Mouse (Mus musculus) forebrain, embryonic 14.5 days (tissue): Measurements from ENCODE around the gene Trpm7. TPM values are rescaled to one million over a fixed set of nuclear protein-coding genes. Genes with fewer than 3 reads are reported as not detected.

Experiments used
- ATAC-seq: fragments of 200-750 bp; cut with Nextera tagmentation; 2 replicates; pipeline ENCODE4 v1.8.0; 2017; ENCODE audit warnings: mild to moderate bottlenecking, moderate library complexity
- DNase-seq: peaks from one replicate; pipeline ENCODE4 v3.0.0-alpha.2; 2015; ENCODE audit warnings: low spot score
- H3K27ac ChIP-seq: fragments of 300-500 bp; sonication (generic); 2 replicates; pipeline ENCODE4 v1.5.1; 2014; ENCODE audit warnings: low read depth, mild to moderate bottlenecking, control low read depth, low read length, moderate library complexity
- H3K27me3 ChIP-seq: fragments of 300-500 bp; sonication (generic); replicated peaks from 2 replicates; pipeline ENCODE4 v1.6.1; 2014; ENCODE audit warnings: low read length, control low read depth, mixed read lengths; ENCODE audit not compliant: control insufficient read depth, insufficient read depth
- H3K36me3 ChIP-seq: fragments of 300-500 bp; sonication (generic); 2 replicates; pipeline ENCODE4 v1.6.1; 2014; ENCODE audit warnings: low read length, control low read depth; ENCODE audit not compliant: control insufficient read depth, insufficient read depth
- H3K4me1 ChIP-seq: fragments of 300-500 bp; sonication (generic); 2 replicates; pipeline ENCODE4 v1.6.1; 2014; ENCODE audit warnings: antibody characterized with exemption, low read length, control low read depth; ENCODE audit not compliant: control insufficient read depth, insufficient read depth
- H3K4me2 ChIP-seq: fragments of 300-500 bp; sonication (generic); 2 replicates; pipeline ENCODE4 v1.6.1; 2014; ENCODE audit warnings: mild to moderate bottlenecking, control low read depth, low read length
- H3K4me3 ChIP-seq: fragments of 300-500 bp; sonication (generic); 2 replicates; pipeline ENCODE4 v1.5.1; 2014; ENCODE audit warnings: low read depth, low read length, control low read depth
- H3K9ac ChIP-seq: fragments of 300-500 bp; sonication (generic); 2 replicates; pipeline ENCODE4 v1.6.1; 2014; ENCODE audit warnings: mild to moderate bottlenecking, low read length, control low read depth, moderate library complexity
- H3K9me3 ChIP-seq: fragments of 300-500 bp; sonication (generic); replicated peaks from 2 replicates; pipeline ENCODE4 v1.6.1; 2016; ENCODE audit warnings: low read length, control low read depth, mixed read lengths; ENCODE audit not compliant: control insufficient read depth
- WGBS: fragments of 180-500 bp; shearing (Covaris S2); extraction: QIAGEN DNeasy Blood & Tissue Kit; methylation state at CpG from one replicate; pipeline ENCODE4 v1.1.7; 2014; 5-methylcytosine and 5-hydroxymethylcytosine counted together
- polyA plus RNA-seq: library from polyadenylated mRNA; unstranded; fragments of >200 nt; fragmentation: Nextera tagmentation; extraction: Ambion mirVana; gene quantifications from 2 replicates; pipeline ENCODE4 v1.2.1, GENCODE M21; 2014

The Trpm7 gene
- polyA plus RNA-seq, 1 experiment from 2014 or later = 26.4 TPM

DNA sequence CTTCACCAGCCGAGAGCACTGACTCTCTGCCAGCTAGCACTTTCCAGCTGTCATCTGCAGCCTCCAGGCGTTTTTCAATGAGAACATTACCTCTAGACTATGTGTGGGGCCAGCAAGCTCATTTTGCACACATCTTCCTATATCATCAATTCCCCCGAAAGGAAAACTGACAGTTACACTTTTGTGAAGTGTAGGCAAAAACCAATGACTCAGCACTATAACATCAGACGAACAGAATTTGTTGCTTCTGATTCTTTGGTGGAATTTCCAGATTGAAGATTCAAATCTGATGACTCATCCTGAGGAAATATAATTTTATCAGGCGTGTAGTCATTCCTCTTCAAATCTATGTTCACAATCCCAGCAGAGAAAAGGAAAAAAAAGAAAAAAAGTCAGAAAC is 83.4 kb downstream of the Trpm7 start:
- ATAC-seq (no peak), DNase-seq (no peak)
- no peaks in the 10 kb centered on the region for H3K9me3 ChIP-seq
- H3K4me1 ChIP-seq = no peaks in the 10 kb centered on the region
- peaks cover 63% of the 10 kb centered on the region for H3K36me3 ChIP-seq
- WGBS = 85% methylated on average over 5 of the region's 5 CpGs
- H3K4me2 ChIP-seq = no peak overlapping the region
- H3K4me3 ChIP-seq = no peak overlapping the region
- H3K27ac ChIP-seq = no peak overlapping the region
- H3K27me3 ChIP-seq = no peaks in the 10 kb centered on the region
- no peak overlapping the region for H3K9ac ChIP-seq

GRCm38 (mm10) chr2:126787721-126788342 is 88.2 kb downstream of the Trpm7 start:
- Histone ChIP-seq H3K36me3 (peaks cover 27% of the 10 kb centered on the region), H3K4me2 (no peak overlapping the region), H3K4me1 (no peaks in the 10 kb centered on the region), H3K9me3 (no peaks in the 10 kb centered on the region), H3K9ac (no peak overlapping the region), H3K27ac (no peak overlapping the region), H3K4me3 (no peak overlapping the region), H3K27me3 (no peaks in the 10 kb centered on the region)
- DNase-seq (peak; percentile 10), ATAC-seq (no peak)
- 42% methylated on average over 9 of the region's 9 CpGs for WGBS

- Histone ChIP-seq H3K4me3 (no peak within 1 kb of the TSS), H3K9ac (no peak within 1 kb of the TSS), H3K4me2 (no peak within 1 kb of the TSS), H3K36me3 (no peaks in the 10 kb centered on the region), H3K27ac (no peak within 1 kb of the TSS), H3K27me3 (no peaks in the 10 kb centered on the region), H3K4me1 (no peaks in the 10 kb centered on the region), H3K9me3 (no peaks in the 10 kb centered on the region)
- DNase-seq (no peak), ATAC-seq (no peak)
- WGBS = 64% methylated on average over 4 of the region's 4 CpGs
Observed at GRCm38 (mm10) chr2:126783370-126783769, 92.7 kb downstream of the Trpm7 start, which contains the start of gene Usp50. TSS of gene Usp50 (minus strand) at chr2:126783470.

DNA sequence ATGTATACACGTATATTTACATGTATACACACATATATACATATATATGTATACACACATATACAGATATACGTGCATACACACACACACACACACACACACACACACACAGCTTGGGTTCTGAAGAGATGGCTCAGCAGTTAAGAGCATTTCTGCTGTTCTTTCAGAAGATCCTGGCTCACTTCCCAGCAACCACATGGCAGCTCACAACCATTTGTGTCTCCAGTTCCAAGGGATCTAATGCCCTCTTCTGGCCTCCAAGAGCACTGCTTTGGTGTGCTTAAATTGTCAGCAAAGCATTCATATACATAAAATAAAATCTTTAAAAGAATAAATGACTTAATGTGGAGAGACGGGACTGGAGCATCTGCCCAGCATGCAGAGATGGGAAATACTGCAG is 93.6 kb downstream of the Trpm7 start:
- no peaks in the 10 kb centered on the region for H3K9me3 ChIP-seq
- H3K9ac ChIP-seq = no peak overlapping the region
- 71% methylated on average over 3 of the region's 3 CpGs for WGBS
- no peaks in the 10 kb centered on the region for H3K27me3 ChIP-seq
- no peaks in the 10 kb centered on the region for H3K4me1 ChIP-seq
- no peak overlapping the region for H3K4me3 ChIP-seq
- no peak overlapping the region for H3K27ac ChIP-seq
- ATAC-seq (peak; percentile 81), DNase-seq (peak; percentile 94)
- H3K36me3 ChIP-seq = no peaks in the 10 kb centered on the region
- no peak overlapping the region for H3K4me2 ChIP-seq

- ATAC-seq (no peak), DNase-seq (no peak)
- Histone ChIP-seq H3K9me3 (no peaks in the 10 kb centered on the region), H3K4me2 (no peak overlapping the region), H3K27ac (no peak overlapping the region), H3K9ac (no peak overlapping the region), H3K36me3 (no peaks in the 10 kb centered on the region), H3K27me3 (no peaks in the 10 kb centered on the region), H3K4me3 (no peak overlapping the region), H3K4me1 (no peaks in the 10 kb centered on the region)
- WGBS = 97% methylated on average over 1 of the region's 1 CpGs
Observed at GRCm38 (mm10) chr2:126781478-126781877, 94.6 kb downstream of the Trpm7 start.

- Histone ChIP-seq H3K27me3 (no peaks in the 10 kb centered on the region), H3K4me3 (no peak overlapping the region), H3K27ac (no peak overlapping the region), H3K4me1 (no peaks in the 10 kb centered on the region), H3K9ac (no peak overlapping the region), H3K36me3 (no peaks in the 10 kb centered on the region), H3K9me3 (no peaks in the 10 kb centered on the region), H3K4me2 (no peak overlapping the region)
- 91% methylated on average over 10 of the region's 10 CpGs for WGBS
- DNase-seq (no peak), ATAC-seq (no peak)
Observed at GRCm38 (mm10) chr2:126780286-126780685, 95.7 kb downstream of the Trpm7 start.

DNA sequence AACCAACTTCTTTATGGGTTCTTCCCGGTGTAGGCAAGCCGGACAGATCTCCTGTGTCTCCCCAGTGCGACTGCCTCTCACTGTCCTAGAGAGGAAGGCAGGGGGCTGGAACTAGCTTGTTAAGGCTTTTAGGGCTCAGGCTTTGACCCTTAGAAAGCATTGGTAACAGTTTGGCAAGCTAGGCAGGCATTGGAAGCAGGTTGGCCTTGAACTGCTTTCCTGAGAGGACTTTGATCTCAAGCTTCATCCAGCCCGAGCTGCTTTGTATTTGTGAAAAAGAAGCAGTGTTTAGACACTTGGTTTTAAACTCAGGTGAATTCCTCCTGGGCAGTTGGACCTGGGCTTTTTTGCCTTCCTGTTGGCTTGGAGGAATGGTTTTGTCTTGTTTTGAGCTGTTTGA is 97.2 kb downstream of the Trpm7 start:
- H3K4me3 ChIP-seq = no peak overlapping the region

DNA sequence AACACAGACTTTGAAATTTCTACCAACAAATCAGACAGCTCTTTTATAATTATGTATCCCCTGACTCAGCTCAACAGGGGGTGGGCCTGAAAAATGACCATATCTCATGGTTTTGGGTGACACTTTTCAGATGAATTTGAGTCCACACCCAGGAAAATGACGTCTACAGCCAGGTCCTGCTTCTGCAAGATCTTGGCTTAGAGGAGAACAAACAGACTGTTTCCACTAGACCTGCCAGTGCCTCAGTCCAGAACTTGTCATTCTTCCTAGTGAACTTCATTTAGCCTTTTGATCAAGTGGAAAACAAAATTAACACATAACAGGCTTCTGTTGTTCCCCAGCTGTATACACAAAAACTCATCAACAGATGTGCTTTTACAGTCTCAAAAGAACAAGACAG is 99.6 kb downstream of the Trpm7 start:
- H3K4me1 ChIP-seq = no peaks in the 10 kb centered on the region
- DNase-seq (no peak), ATAC-seq (no peak)
- no peak overlapping the region for H3K4me3 ChIP-seq
- 55% methylated on average over 1 of the region's 1 CpGs for WGBS
- H3K9me3 ChIP-seq = no peaks in the 10 kb centered on the region
- H3K36me3 ChIP-seq = no peaks in the 10 kb centered on the region
- no peak overlapping the region for H3K9ac ChIP-seq
- H3K4me2 ChIP-seq = no peak overlapping the region
- H3K27me3 ChIP-seq = no peaks in the 10 kb centered on the region
- H3K27ac ChIP-seq = no peak overlapping the region

More for the DNA sequence above, 97.2 kb downstream of the Trpm7 start:
- Histone ChIP-seq H3K4me1 (no peaks in the 10 kb centered on the region), H3K36me3 (no peaks in the 10 kb centered on the region), H3K4me2 (no peak overlapping the region), H3K27ac (no peak overlapping the region), H3K9me3 (no peaks in the 10 kb centered on the region), H3K27me3 (no peaks in the 10 kb centered on the region), H3K9ac (no peak overlapping the region)
- ATAC-seq (no peak), DNase-seq (no peak)
- 87% methylated on average over 4 of the region's 4 CpGs for WGBS

DNA sequence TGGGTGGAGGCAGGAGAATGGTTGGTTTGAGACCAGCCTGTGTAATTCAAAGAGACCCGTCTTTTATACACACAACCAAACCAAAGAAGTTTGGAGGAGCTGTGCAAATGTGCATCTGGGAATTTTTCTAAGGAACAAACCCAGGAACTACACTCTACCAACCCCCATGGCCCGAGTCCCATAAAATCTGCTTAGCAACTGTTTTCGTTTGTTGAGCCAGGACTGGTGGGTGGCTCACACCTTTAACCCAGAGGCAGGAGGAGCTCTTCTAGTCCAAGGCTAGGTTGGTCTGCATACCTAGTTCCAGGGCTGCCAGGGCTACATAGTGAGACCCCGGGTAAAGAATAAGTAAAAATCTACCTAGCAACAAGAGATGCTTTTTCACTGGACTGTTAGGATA is 100.1 kb downstream of the Trpm7 start:
- no peaks in the 10 kb centered on the region for H3K9me3 ChIP-seq
- no peaks in the 10 kb centered on the region for H3K27me3 ChIP-seq
- H3K36me3 ChIP-seq = no peaks in the 10 kb centered on the region
- no peak overlapping the region for H3K4me2 ChIP-seq
- H3K9ac ChIP-seq = no peak overlapping the region
- ATAC-seq (no peak), DNase-seq (no peak)
- H3K27ac ChIP-seq = no peak overlapping the region
- no peaks in the 10 kb centered on the region for H3K4me1 ChIP-seq
- WGBS = 68% methylated on average over 4 of the region's 4 CpGs
- H3K4me3 ChIP-seq = no peak overlapping the region
